Mouse (Mus musculus): ENCODE results near the gene Tmem91. TPM values are rescaled to one million over a fixed set of nuclear protein-coding genes. Genes with fewer than 3 reads are reported as not detected.

Tmem91 gene
- polyA plus RNA-seq, 1 experiment from 2014 or later, result 2.2 TPM

GRCm38 (mm10) chr7:25669158-25669557 is 5.8 kb downstream of the Tmem91 start:
- 92% methylated on average over 10 of the region's 10 CpGs for WGBS
- peaks cover 10% of the 10 kb centered on the region for H3K27me3 ChIP-seq (ENCODE audit: control insufficient read depth, insufficient read depth, low read length)
- H3K27ac ChIP-seq (replicated peaks in 1 of 2; ENCODE audit: control insufficient read depth in 1 of 2, insufficient read depth in 1 of 2, low read depth in 2 of 2, low read length in 2 of 2), result no peak overlapping the region
- no peak overlapping the region for H3K9ac ChIP-seq (ENCODE audit: low read length)
- no peaks in the 10 kb centered on the region for H3K9me3 ChIP-seq (ENCODE audit: control insufficient read depth, low read length)
- H3K4me1 ChIP-seq (ENCODE audit: control insufficient read depth in 2 of 2, insufficient read depth in 2 of 2, low read length in 2 of 2), result no peaks in the 10 kb centered on the region; a peak in 1 of 4 replicates
- no peak overlapping the region for H3K4me2 ChIP-seq (ENCODE audit: low read length)
- peaks cover 31% of the 10 kb centered on the region for H3K36me3 ChIP-seq (ENCODE audit: control insufficient read depth, insufficient read depth, low read length)
- H3K4me3 ChIP-seq (ENCODE audit: control insufficient read depth in 1 of 2, insufficient read depth in 1 of 2, low read depth in 1 of 2, low read length in 2 of 2), result no peak overlapping the region
- no peak for ATAC-seq (ENCODE audit: insufficient number of reproducible peaks, insufficient read depth, low FRiP score, low read depth)

DNA sequence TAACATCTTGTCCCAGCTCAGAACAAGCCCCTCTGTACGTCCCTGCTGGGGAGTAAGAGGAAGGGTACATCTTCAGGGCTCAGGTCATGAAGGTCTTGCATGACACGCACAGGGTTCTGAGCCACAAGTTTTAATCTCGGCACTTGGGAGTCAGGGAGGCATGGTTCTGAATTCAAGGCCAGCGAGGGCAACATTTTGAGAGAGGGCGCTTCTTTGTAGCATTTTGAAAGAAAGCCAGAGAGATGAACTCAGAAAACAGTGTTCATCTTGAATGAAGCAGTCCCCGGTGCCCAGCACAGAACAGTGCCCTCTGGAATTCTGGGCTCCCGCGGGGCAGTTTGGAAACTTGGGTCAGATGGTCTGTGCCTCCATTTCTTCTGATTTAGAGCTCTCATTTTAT is 8.6 kb downstream of the Tmem91 start:
- Histone ChIP-seq H3K36me3 (ENCODE audit: control insufficient read depth, insufficient read depth, low read length) (peaks cover 46% of the 10 kb centered on the region), H3K27ac (replicated peaks in 1 of 2; ENCODE audit: control insufficient read depth in 1 of 2, insufficient read depth in 1 of 2, low read depth in 2 of 2, low read length in 2 of 2) (no peak overlapping the region), H3K9ac (ENCODE audit: low read length) (no peak overlapping the region), H3K4me3 (ENCODE audit: control insufficient read depth in 1 of 2, insufficient read depth in 1 of 2, low read depth in 1 of 2, low read length in 2 of 2) (no peak overlapping the region), H3K4me1 (ENCODE audit: control insufficient read depth in 2 of 2, insufficient read depth in 2 of 2, low read length in 2 of 2) (no peaks in the 10 kb centered on the region; a peak in 1 of 4 replicates), H3K4me2 (ENCODE audit: low read length) (no peak overlapping the region), H3K9me3 (ENCODE audit: control insufficient read depth, low read length) (no peaks in the 10 kb centered on the region), H3K27me3 (ENCODE audit: control insufficient read depth, insufficient read depth, low read length) (no peaks in the 10 kb centered on the region)
- ATAC-seq (ENCODE audit: insufficient number of reproducible peaks, insufficient read depth, low FRiP score, low read depth), result no peak
- 93% methylated on average over 8 of the region's 8 CpGs for WGBS

GRCm38 (mm10) chr7:25658657-25659472 is 16.1 kb downstream of the Tmem91 start, which contains the start of the genes Bckdha and Exosc5:
Gene Bckdha, minus strand, starts transcription at chr7:25658981.
Gene Exosc5, plus strand, starts transcription at chr7:25659164.
- H3K27ac ChIP-seq (replicated peaks in 1 of 2; ENCODE audit: control insufficient read depth in 1 of 2, insufficient read depth in 1 of 2, low read depth in 2 of 2, low read length in 2 of 2), result peak within 1 kb of the TSS; percentile 82 to 84
- no peaks in the 10 kb centered on the region for H3K9me3 ChIP-seq (ENCODE audit: control insufficient read depth, low read length)
- peaks cover 4 to 14% of the 10 kb centered on the region in 2 experiments for H3K4me1 ChIP-seq (ENCODE audit: control insufficient read depth in 2 of 2, insufficient read depth in 2 of 2, low read length in 2 of 2)
- H3K4me3 ChIP-seq (ENCODE audit: control insufficient read depth in 1 of 2, insufficient read depth in 1 of 2, low read depth in 1 of 2, low read length in 2 of 2), result peak within 1 kb of the TSS; percentile 67 to 71
- H3K36me3 ChIP-seq (ENCODE audit: control insufficient read depth, insufficient read depth, low read length), result peaks cover 13% of the 10 kb centered on the region; the same call in 1 of the 2 replicates
- no peaks in the 10 kb centered on the region for H3K27me3 ChIP-seq (ENCODE audit: control insufficient read depth, insufficient read depth, low read length)
- H3K4me2 ChIP-seq (ENCODE audit: low read length), result peak within 1 kb of the TSS; percentile 79
- H3K9ac ChIP-seq (ENCODE audit: low read length), result peak within 1 kb of the TSS; percentile 86
- under 1% methylated on average over 50 of the region's 50 CpGs for WGBS
- peak; percentile 100 for ATAC-seq (ENCODE audit: insufficient number of reproducible peaks, insufficient read depth, low FRiP score, low read depth)

GRCm38 (mm10) chr7:25657785-25658184 is 17.2 kb downstream of the Tmem91 start:
- H3K4me2 ChIP-seq (ENCODE audit: low read length), result peak overlapping the region; percentile 79
- 0 out of 2 replicates have a peak, but pooled peaks cover 8% of the 10 kb centered on the region for H3K36me3 ChIP-seq (ENCODE audit: control insufficient read depth, insufficient read depth, low read length)
- H3K4me1 ChIP-seq (ENCODE audit: control insufficient read depth in 2 of 2, insufficient read depth in 2 of 2, low read length in 2 of 2), result peaks cover 4 to 14% of the 10 kb centered on the region in 2 experiments
- no peaks in the 10 kb centered on the region for H3K9me3 ChIP-seq (ENCODE audit: control insufficient read depth, low read length)
- peak overlapping the region; percentile 67 to 71 for H3K4me3 ChIP-seq (ENCODE audit: control insufficient read depth in 1 of 2, insufficient read depth in 1 of 2, low read depth in 1 of 2, low read length in 2 of 2)
- peak overlapping the region; percentile 86 for H3K9ac ChIP-seq (ENCODE audit: low read length)
- no peak for ATAC-seq (ENCODE audit: insufficient number of reproducible peaks, insufficient read depth, low FRiP score, low read depth)
- 35% methylated on average over 10 of the region's 10 CpGs for WGBS
- no peaks in the 10 kb centered on the region for H3K27me3 ChIP-seq (ENCODE audit: control insufficient read depth, insufficient read depth, low read length)
- H3K27ac ChIP-seq (replicated peaks in 1 of 2; ENCODE audit: control insufficient read depth in 1 of 2, insufficient read depth in 1 of 2, low read depth in 2 of 2, low read length in 2 of 2), result no peak overlapping the region

GRCm38 (mm10) chr7:25655601-25656428 is 19.2 kb downstream of the Tmem91 start:
- no peak overlapping the region for H3K9ac ChIP-seq (ENCODE audit: low read length)
- H3K4me3 ChIP-seq (ENCODE audit: control insufficient read depth in 1 of 2, insufficient read depth in 1 of 2, low read depth in 1 of 2, low read length in 2 of 2), result no peak overlapping the region
- no peak overlapping the region for H3K27ac ChIP-seq (replicated peaks in 1 of 2; ENCODE audit: control insufficient read depth in 1 of 2, insufficient read depth in 1 of 2, low read depth in 2 of 2, low read length in 2 of 2)
- peaks cover 4 to 14% of the 10 kb centered on the region in 2 experiments for H3K4me1 ChIP-seq (ENCODE audit: control insufficient read depth in 2 of 2, insufficient read depth in 2 of 2, low read length in 2 of 2)
- H3K27me3 ChIP-seq (ENCODE audit: control insufficient read depth, insufficient read depth, low read length), result no peaks in the 10 kb centered on the region
- 68% methylated on average over 11 of the region's 11 CpGs for WGBS
- H3K4me2 ChIP-seq (ENCODE audit: low read length), result no peak overlapping the region
- H3K36me3 ChIP-seq (ENCODE audit: control insufficient read depth, insufficient read depth, low read length), result no peaks in the 10 kb centered on the region
- no peak for ATAC-seq (ENCODE audit: insufficient number of reproducible peaks, insufficient read depth, low FRiP score, low read depth)
- no peaks in the 10 kb centered on the region for H3K9me3 ChIP-seq (ENCODE audit: control insufficient read depth, low read length)

- Histone ChIP-seq H3K9ac (ENCODE audit: low read length) (no peak overlapping the region), H3K36me3 (ENCODE audit: control insufficient read depth, insufficient read depth, low read length) (no peaks in the 10 kb centered on the region), H3K27ac (replicated peaks in 1 of 2; ENCODE audit: control insufficient read depth in 1 of 2, insufficient read depth in 1 of 2, low read depth in 2 of 2, low read length in 2 of 2) (no peak overlapping the region), H3K27me3 (ENCODE audit: control insufficient read depth, insufficient read depth, low read length) (no peaks in the 10 kb centered on the region), H3K4me2 (ENCODE audit: low read length) (no peak overlapping the region), H3K4me3 (ENCODE audit: control insufficient read depth in 1 of 2, insufficient read depth in 1 of 2, low read depth in 1 of 2, low read length in 2 of 2) (no peak overlapping the region), H3K4me1 (ENCODE audit: control insufficient read depth in 2 of 2, insufficient read depth in 2 of 2, low read length in 2 of 2) (no peaks in the 10 kb centered on the region; a peak in 1 of 4 replicates), H3K9me3 (ENCODE audit: control insufficient read depth, low read length) (no peaks in the 10 kb centered on the region)
- no peak for ATAC-seq (ENCODE audit: insufficient number of reproducible peaks, insufficient read depth, low FRiP score, low read depth)
- 90% methylated on average over 12 of the region's 12 CpGs for WGBS
Measured at GRCm38 (mm10) chr7:25652244-25652759, 22.7 kb downstream of the Tmem91 start.

- H3K9ac ChIP-seq (ENCODE audit: low read length), result no peak overlapping the region
- WGBS, result 88% methylated on average over 8 of the region's 8 CpGs
- H3K4me1 ChIP-seq (ENCODE audit: control insufficient read depth in 2 of 2, insufficient read depth in 2 of 2, low read length in 2 of 2), result no peaks in the 10 kb centered on the region
- H3K36me3 ChIP-seq (ENCODE audit: control insufficient read depth, insufficient read depth, low read length), result no peaks in the 10 kb centered on the region
- no peak for ATAC-seq (ENCODE audit: insufficient number of reproducible peaks, insufficient read depth, low FRiP score, low read depth)
- no peak overlapping the region for H3K4me2 ChIP-seq (ENCODE audit: low read length)
- no peak overlapping the region for H3K4me3 ChIP-seq (ENCODE audit: control insufficient read depth in 1 of 2, insufficient read depth in 1 of 2, low read depth in 1 of 2, low read length in 2 of 2)
- H3K27me3 ChIP-seq (ENCODE audit: control insufficient read depth, insufficient read depth, low read length), result no peaks in the 10 kb centered on the region
- no peak overlapping the region for H3K27ac ChIP-seq (replicated peaks in 1 of 2; ENCODE audit: control insufficient read depth in 1 of 2, insufficient read depth in 1 of 2, low read depth in 2 of 2, low read length in 2 of 2)
- no peaks in the 10 kb centered on the region for H3K9me3 ChIP-seq (ENCODE audit: control insufficient read depth, low read length)
Measured at GRCm38 (mm10) chr7:25651281-25651680, 23.7 kb downstream of the Tmem91 start.
